Mouse (Mus musculus): Measurements from ENCODE around the gene Dut. TPM values are rescaled to one million over a fixed set of nuclear protein-coding genes. Genes with fewer than 3 reads are reported as not detected.

Gene Dut
- polyA plus RNA-seq, 1 experiment = 99.9 TPM

DNA sequence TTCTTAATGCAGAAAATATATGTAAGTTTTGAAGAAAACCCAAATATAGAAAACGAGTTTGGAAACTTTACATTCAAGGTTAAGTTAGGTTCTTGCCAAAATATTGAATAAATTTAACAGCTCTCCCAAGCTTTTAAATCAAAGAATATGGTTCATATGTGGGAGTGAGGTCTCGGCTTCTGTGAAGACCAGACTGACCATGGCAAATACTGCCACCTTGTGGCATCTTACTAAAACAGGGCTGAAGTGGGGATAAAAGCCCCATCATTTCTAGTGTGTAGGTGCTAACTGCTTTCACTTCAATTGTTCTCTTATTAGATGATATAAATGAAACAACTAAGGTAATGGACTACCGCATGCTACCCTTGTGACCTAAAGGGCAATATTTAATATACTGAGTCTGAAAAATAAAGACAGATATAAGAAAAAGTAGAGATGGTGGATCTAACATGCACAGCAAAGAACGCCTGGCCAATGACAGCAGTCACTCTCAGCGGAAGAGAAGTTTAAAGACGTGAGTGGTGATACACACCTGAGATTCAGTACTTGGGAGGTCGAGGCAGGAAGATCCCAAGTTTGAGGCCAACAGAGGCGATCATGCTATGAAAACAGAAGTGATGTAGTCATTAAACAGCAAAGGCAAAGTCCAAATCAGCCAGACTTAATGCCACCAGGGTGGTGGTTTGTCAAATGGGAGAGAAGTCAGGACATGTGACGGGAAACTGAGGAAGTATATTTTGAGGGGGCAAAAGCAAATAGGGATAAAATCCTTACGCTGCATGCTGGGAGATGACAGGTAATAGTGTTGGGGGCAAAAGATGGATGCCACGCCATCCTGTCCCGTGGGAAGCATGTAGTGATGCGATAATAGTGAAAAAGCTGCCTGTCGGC is 12.5 kb downstream of the Dut start:
- TF ChIP-seq MYOG (IDR thresholded peaks at IDR 0.05; ENCODE audit: control insufficient read depth, extremely low read depth, insufficient read length) (no peak), CTCF (IDR thresholded peaks at IDR 0.05; ENCODE audit: control insufficient read depth, insufficient read depth, insufficient read length) (no peak), CEBPB (IDR thresholded peaks at IDR 0.05; ENCODE audit: low read depth) (no peak), USF1 (IDR thresholded peaks at IDR 0.05; ENCODE audit: low read depth) (no peak), MAX (IDR thresholded peaks at IDR 0.05) (no peak), FOSL1 (IDR thresholded peaks at IDR 0.05; ENCODE audit: insufficient read depth, low read length, poor library complexity, severe bottlenecking) (no peak), MYOD1 (IDR thresholded peaks at IDR 0.05; ENCODE audit: control insufficient read depth, insufficient read length, low read depth) (no peak)
- Histone ChIP-seq H3K27me3 (ENCODE audit: control insufficient read depth, insufficient read depth, insufficient read length) (no peaks in the 10 kb centered on the region), H3ac (ENCODE audit: control insufficient read depth, insufficient read length, low read depth) (no peak overlapping the region), H3K36me3 (ENCODE audit: control insufficient read depth, insufficient read depth) (peaks cover 75% of the 10 kb centered on the region), H3K4me3 (ENCODE audit: insufficient read depth, poor library complexity, severe bottlenecking) (no peak overlapping the region), H3K79me2 (ENCODE audit: control insufficient read depth, insufficient read depth) (peaks cover 17% of the 10 kb centered on the region), H3K79me3 (ENCODE audit: low read depth) (peaks cover 5% of the 10 kb centered on the region)

DNA sequence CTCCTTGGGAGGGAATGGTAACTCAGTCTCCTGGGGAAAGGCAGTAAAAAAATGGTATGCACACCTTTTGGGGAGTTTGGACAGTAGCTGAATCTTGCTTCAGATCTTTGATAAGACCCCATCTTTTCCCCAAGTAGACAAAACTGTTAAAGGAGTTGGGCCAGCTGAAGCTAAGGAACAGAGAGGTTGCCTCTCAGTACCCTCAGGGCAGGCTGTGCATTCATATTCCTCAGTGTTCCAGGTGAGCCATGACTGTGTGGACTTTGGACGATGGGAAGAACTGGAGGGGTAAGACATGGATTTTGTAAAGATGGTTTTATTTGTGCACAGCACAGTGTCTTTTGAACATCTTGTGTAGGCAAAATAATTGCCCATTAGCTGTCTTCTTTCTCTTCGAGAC is 13.3 kb downstream of the Dut start:
- H3K36me3 ChIP-seq (ENCODE audit: control insufficient read depth, insufficient read depth) = peaks cover 75% of the 10 kb centered on the region
- no peaks in the 10 kb centered on the region for H3K27me3 ChIP-seq (ENCODE audit: control insufficient read depth, insufficient read depth, insufficient read length)
- H3K4me3 ChIP-seq (ENCODE audit: insufficient read depth, poor library complexity, severe bottlenecking) = no peak overlapping the region
- no peak for TF ChIP-seq FOSL1 (IDR thresholded peaks at IDR 0.05; ENCODE audit: insufficient read depth, low read length, poor library complexity, severe bottlenecking)
- TF ChIP-seq MYOD1 (IDR thresholded peaks at IDR 0.05; ENCODE audit: control insufficient read depth, insufficient read length, low read depth) = no peak
- no peak for TF ChIP-seq MYOG (IDR thresholded peaks at IDR 0.05; ENCODE audit: control insufficient read depth, extremely low read depth, insufficient read length)
- no peak for TF ChIP-seq USF1 (IDR thresholded peaks at IDR 0.05; ENCODE audit: low read depth)
- TF ChIP-seq CTCF (IDR thresholded peaks at IDR 0.05; ENCODE audit: control insufficient read depth, insufficient read depth, insufficient read length) = no peak
- TF ChIP-seq MAX (IDR thresholded peaks at IDR 0.05) = no peak
- TF ChIP-seq CEBPB (IDR thresholded peaks at IDR 0.05; ENCODE audit: low read depth) = no peak
- peaks cover 11% of the 10 kb centered on the region for H3K79me2 ChIP-seq (ENCODE audit: control insufficient read depth, insufficient read depth)
- peaks cover 2% of the 10 kb centered on the region for H3K79me3 ChIP-seq (ENCODE audit: low read depth)
- H3ac ChIP-seq (ENCODE audit: control insufficient read depth, insufficient read length, low read depth) = no peak overlapping the region

DNA sequence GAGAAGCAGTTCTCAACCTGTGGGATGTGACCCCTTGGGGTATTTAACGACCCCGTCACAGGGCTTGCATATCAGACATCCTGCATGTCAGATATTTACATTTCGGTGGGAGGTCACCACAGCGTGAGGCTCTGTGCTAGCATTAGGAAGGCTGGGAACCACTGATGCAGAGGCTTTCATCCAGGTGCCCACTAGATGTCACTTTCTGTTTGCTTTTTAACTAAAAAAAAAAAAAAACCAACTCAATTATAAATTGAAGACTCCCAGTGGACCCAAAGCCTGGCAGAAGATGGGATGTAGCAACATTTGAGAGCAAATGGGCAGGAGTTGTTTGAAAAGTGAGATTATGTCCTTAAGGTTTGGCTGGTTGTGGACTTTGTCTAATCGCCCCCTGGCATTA is 16.1 kb downstream of the Dut start:
- TF ChIP-seq CTCF (IDR thresholded peaks at IDR 0.05; ENCODE audit: control insufficient read depth, insufficient read depth, insufficient read length) (peak; percentile 3), MYOG (IDR thresholded peaks at IDR 0.05; ENCODE audit: control insufficient read depth, extremely low read depth, insufficient read length) (no peak), CEBPB (IDR thresholded peaks at IDR 0.05; ENCODE audit: low read depth) (no peak), USF1 (IDR thresholded peaks at IDR 0.05; ENCODE audit: low read depth) (no peak), MYOD1 (IDR thresholded peaks at IDR 0.05; ENCODE audit: control insufficient read depth, insufficient read length, low read depth) (no peak), FOSL1 (IDR thresholded peaks at IDR 0.05; ENCODE audit: insufficient read depth, low read length, poor library complexity, severe bottlenecking) (no peak), MAX (IDR thresholded peaks at IDR 0.05) (no peak)
- H3K79me2 ChIP-seq (ENCODE audit: control insufficient read depth, insufficient read depth) = no peaks in the 10 kb centered on the region

DNA sequence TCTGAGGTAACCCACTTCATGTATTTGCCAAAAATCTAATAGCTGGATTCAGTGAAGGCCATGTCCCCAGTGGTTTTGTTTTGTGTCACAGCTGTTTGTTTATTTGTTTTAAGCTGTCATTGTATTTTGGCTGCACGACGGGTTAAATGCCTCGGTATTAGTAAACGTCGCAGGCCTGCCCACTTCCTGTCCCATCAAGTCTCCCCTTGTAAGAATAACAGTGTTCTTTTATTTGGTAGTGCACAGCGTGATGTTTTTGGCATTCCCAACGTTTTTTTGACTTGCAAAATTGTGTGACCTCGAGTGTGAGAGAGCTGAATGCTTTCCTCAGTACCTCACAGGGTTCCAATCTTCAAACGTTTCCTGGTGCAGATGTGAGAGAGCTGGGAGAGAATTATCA is 16.8 kb downstream of the Dut start:
- peaks cover 41% of the 10 kb centered on the region for H3K36me3 ChIP-seq (ENCODE audit: control insufficient read depth, insufficient read depth)
- no peak for TF ChIP-seq MYOD1 (IDR thresholded peaks at IDR 0.05; ENCODE audit: control insufficient read depth, insufficient read length, low read depth)
- TF ChIP-seq USF1 (IDR thresholded peaks at IDR 0.05; ENCODE audit: low read depth) = no peak
- TF ChIP-seq MYOG (IDR thresholded peaks at IDR 0.05; ENCODE audit: control insufficient read depth, extremely low read depth, insufficient read length) = no peak
- no peak for TF ChIP-seq CEBPB (IDR thresholded peaks at IDR 0.05; ENCODE audit: low read depth)
- no peak for TF ChIP-seq MAX (IDR thresholded peaks at IDR 0.05)
- TF ChIP-seq CTCF (IDR thresholded peaks at IDR 0.05; ENCODE audit: control insufficient read depth, insufficient read depth, insufficient read length) = no peak
- no peak for TF ChIP-seq FOSL1 (IDR thresholded peaks at IDR 0.05; ENCODE audit: insufficient read depth, low read length, poor library complexity, severe bottlenecking)
- no peaks in the 10 kb centered on the region for H3K79me3 ChIP-seq (ENCODE audit: low read depth)
- H3K27me3 ChIP-seq (ENCODE audit: control insufficient read depth, insufficient read depth, insufficient read length) = no peaks in the 10 kb centered on the region
- no peak overlapping the region for H3K4me3 ChIP-seq (ENCODE audit: insufficient read depth, poor library complexity, severe bottlenecking)
- no peaks in the 10 kb centered on the region for H3K79me2 ChIP-seq (ENCODE audit: control insufficient read depth, insufficient read depth)
- no peak overlapping the region for H3ac ChIP-seq (ENCODE audit: control insufficient read depth, insufficient read length, low read depth)

More for the DNA sequence above, 16.1 kb downstream of the Dut start:
- peaks cover 48% of the 10 kb centered on the region for H3K36me3 ChIP-seq (ENCODE audit: control insufficient read depth, insufficient read depth)
- H3K79me3 ChIP-seq (ENCODE audit: low read depth) = no peaks in the 10 kb centered on the region
- H3ac ChIP-seq (ENCODE audit: control insufficient read depth, insufficient read length, low read depth) = no peak overlapping the region
- no peaks in the 10 kb centered on the region for H3K27me3 ChIP-seq (ENCODE audit: control insufficient read depth, insufficient read depth, insufficient read length)
- no peak overlapping the region for H3K4me3 ChIP-seq (ENCODE audit: insufficient read depth, poor library complexity, severe bottlenecking)

DNA sequence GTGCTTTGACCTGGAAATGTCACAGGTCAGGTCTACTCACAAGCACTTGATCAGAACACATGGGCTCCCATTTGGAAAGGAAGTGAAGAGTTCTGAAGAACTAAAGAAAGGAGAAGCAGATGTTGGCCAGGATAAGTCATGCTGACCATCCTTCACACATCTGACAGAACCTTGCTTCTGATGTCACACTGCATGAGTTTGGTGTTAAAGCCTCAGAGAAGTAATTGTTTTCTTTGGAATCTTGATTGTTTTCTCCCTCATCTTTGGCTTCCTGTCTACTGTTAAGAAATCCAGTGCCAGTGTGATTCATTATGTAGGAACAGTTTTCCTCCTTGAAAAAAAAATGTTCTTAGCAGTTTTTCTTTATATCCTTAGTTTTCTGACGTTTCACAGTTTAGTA is 21.9 kb downstream of the Dut start:
- no peaks in the 10 kb centered on the region for H3K79me2 ChIP-seq (ENCODE audit: control insufficient read depth, insufficient read depth)
- H3K36me3 ChIP-seq (ENCODE audit: control insufficient read depth, insufficient read depth) = peaks cover 5% of the 10 kb centered on the region
- H3K79me3 ChIP-seq (ENCODE audit: low read depth) = no peaks in the 10 kb centered on the region
- TF ChIP-seq MYOG (IDR thresholded peaks at IDR 0.05; ENCODE audit: control insufficient read depth, extremely low read depth, insufficient read length) (no peak), USF1 (IDR thresholded peaks at IDR 0.05; ENCODE audit: low read depth) (no peak), MYOD1 (IDR thresholded peaks at IDR 0.05; ENCODE audit: control insufficient read depth, insufficient read length, low read depth) (no peak), CEBPB (IDR thresholded peaks at IDR 0.05; ENCODE audit: low read depth) (no peak)
- H3ac ChIP-seq (ENCODE audit: control insufficient read depth, insufficient read length, low read depth) = no peak overlapping the region
- no peak overlapping the region for H3K4me3 ChIP-seq (ENCODE audit: insufficient read depth, poor library complexity, severe bottlenecking)
- no peaks in the 10 kb centered on the region for H3K27me3 ChIP-seq (ENCODE audit: control insufficient read depth, insufficient read depth, insufficient read length)

Data from C2C12 (cell line).